Mouse (Mus musculus): Measurements from ENCODE around the gene Lrrc36.

- TF ChIP-seq CTCF (IDR thresholded peaks at IDR 0.05; ENCODE audit: borderline replicate concordance, insufficient read depth, low read length) (no peak), POLR2A (IDR thresholded peaks at IDR 0.05; ENCODE audit: low read depth, low read length) (no peak)
Measured at GRCm38 (mm10) chr8:105378673-105379072, 34.7 kb upstream of the Lrrc36 start.
